Mouse (Mus musculus) neural tube, embryonic 14.5 days (tissue): ENCODE data around the gene A530016L24Rik. TPM values are rescaled to one million over a fixed set of nuclear protein-coding genes. Genes with fewer than 3 reads are reported as not detected.

ENCODE experiments used
- ATAC-seq: fragments of 200-750 bp; cut with Nextera tagmentation; 2 replicates; pipeline ENCODE4 v1.8.0; 2017; ENCODE audit warnings: low read depth, mild to moderate bottlenecking, moderate TSS enrichment, moderate library complexity
- H3K27ac ChIP-seq: fragments of 300-500 bp; sonication (generic); 2 replicates; pipeline ENCODE4 v1.5.1; 2014; ENCODE audit warnings: low read depth, mild to moderate bottlenecking, control low read depth, low read length, moderate library complexity, mixed read lengths
- H3K27me3 ChIP-seq: fragments of 300-500 bp; sonication (generic); 2 replicates; pipeline ENCODE4 v1.6.1; 2014; ENCODE audit warnings: low read length; ENCODE audit not compliant: control insufficient read depth, insufficient read depth
- H3K36me3 ChIP-seq: fragments of 300-500 bp; sonication (generic); 2 replicates; pipeline ENCODE4 v1.6.1; 2014; ENCODE audit warnings: low read length, mixed read lengths; ENCODE audit not compliant: control insufficient read depth, insufficient read depth
- H3K4me1 ChIP-seq: fragments of 300-500 bp; sonication (generic); 2 replicates; pipeline ENCODE4 v1.6.1; 2014; ENCODE audit warnings: low read length; ENCODE audit not compliant: control insufficient read depth, insufficient read depth
- H3K4me2 ChIP-seq: fragments of 300-500 bp; sonication (generic); 2 replicates; pipeline ENCODE4 v1.6.1; 2014; ENCODE audit warnings: mild to moderate bottlenecking, low read depth, low read length, control low read depth
- H3K4me3 ChIP-seq: fragments of 300-500 bp; sonication (generic); 2 replicates; pipeline ENCODE4 v1.5.1; 2014; ENCODE audit warnings: low read depth, low read length, control low read depth, mixed read lengths
- H3K9ac ChIP-seq: fragments of 300-500 bp; sonication (generic); replicated peaks from 2 replicates; pipeline ENCODE4 v1.6.1; 2014; ENCODE audit warnings: low read depth, mild to moderate bottlenecking, control low read depth, low read length, mixed read lengths
- H3K9me3 ChIP-seq: fragments of 300-500 bp; sonication (generic); 2 replicates; pipeline ENCODE4 v1.6.1; 2016; ENCODE audit warnings: low read length; ENCODE audit not compliant: control insufficient read depth
- WGBS: fragments of 180-500 bp; shearing (Covaris S2); extraction: QIAGEN DNeasy Blood & Tissue Kit; methylation state at CpG from one replicate; pipeline ENCODE4 v1.1.7; 2014; 5-methylcytosine and 5-hydroxymethylcytosine counted together
- polyA plus RNA-seq: library from polyadenylated mRNA; unstranded; fragments of >200 nt; fragmentation: Nextera tagmentation; extraction: Ambion mirVana; gene quantifications from 2 replicates; pipeline ENCODE4 v1.2.1, GENCODE M21; 2014

The A530016L24Rik gene
- polyA plus RNA-seq, 1 experiment from 2014 or later, result 0.08 TPM

DNA sequence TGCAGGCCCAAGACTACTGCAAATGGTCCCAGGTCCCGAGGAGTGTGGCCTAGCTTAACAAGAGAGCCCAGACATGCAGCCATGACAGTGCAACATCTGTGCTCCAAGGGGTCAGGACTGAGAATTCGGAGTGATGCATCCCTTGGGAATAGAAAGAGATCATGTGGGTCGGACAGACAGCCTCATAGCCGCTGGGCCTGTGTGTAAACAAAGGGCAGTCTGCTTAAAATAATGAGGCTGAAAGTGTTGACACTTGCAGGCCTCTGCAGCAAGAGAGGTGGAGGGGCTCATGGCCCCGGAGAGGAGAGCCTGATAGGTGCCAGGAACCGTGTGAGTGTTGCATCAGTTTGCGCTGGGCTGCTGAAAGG lies 21.1 kb downstream of the A530016L24Rik start:
- no peaks in the 10 kb centered on the region for H3K27me3 ChIP-seq
- H3K4me1 ChIP-seq, result peaks cover 41% of the 10 kb centered on the region
- WGBS, result 18% methylated on average over 7 of the region's 7 CpGs
- H3K9ac ChIP-seq, result peak overlapping the region; percentile 69
- H3K36me3 ChIP-seq, result no peaks in the 10 kb centered on the region
- ATAC-seq, result no peak
- peak overlapping the region; percentile 63 for H3K4me2 ChIP-seq
- H3K4me3 ChIP-seq, result peak overlapping the region; percentile 40
- no peaks in the 10 kb centered on the region for H3K9me3 ChIP-seq
- H3K27ac ChIP-seq, result peak overlapping the region; percentile 74

DNA sequence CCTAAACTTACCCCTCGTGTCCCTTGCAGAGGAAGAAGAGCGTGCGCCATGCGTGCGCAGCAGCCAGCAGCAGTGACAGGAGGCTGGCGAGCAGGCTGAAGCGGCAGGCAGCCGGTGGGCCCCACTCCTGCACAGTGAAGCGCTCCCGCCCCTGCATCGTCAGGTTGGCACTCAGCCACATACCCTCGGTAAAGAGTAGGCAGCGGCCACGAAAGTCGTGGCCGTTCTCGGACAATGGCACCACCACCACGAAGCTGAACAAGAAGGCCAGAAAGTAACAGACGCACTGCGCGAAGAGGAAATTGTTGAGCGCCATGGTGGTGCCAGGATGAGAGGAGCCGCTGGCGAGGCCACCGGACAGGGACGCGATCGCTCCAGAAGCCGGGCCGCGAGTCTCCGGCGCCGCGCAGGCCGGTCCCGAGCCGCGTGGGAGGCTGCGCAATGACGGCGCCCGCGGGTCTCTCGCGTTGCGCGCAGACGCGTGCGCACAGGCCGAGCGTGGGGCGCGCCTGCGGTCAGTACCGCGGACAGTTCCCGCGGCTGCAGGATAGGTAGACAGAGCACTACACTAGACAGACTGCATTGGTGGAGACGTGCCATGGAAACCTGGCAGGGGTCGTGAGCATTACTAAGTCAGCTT lies 21.6 kb downstream of the A530016L24Rik start:
- Histone ChIP-seq H3K27me3 (no peaks in the 10 kb centered on the region), H3K4me1 (peaks cover 41% of the 10 kb centered on the region)
- WGBS, result 1% methylated on average over 62 of the region's 62 CpGs

DNA sequence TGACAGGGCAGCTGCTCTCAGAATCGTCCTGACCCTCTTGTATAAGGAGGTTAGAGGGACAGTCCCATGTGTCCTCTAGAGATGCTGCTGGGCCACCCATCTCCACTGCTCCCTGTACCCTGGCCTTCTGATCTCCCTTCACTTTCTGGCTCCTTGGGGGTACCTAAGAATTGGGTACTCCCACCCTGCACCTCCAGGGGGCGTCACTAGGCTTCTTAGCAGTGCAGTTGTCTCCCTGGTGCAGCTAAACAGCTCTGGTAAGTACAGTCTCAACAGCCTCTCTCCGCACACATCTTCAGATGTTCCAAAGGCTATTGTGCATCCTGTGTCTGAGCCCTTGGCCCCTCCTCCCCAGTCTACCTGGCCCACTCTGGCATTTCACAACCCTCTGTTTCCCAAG lies 25.6 kb downstream of the A530016L24Rik start:
- H3K9me3 ChIP-seq, result no peaks in the 10 kb centered on the region
- H3K27ac ChIP-seq, result no peak overlapping the region
- no peak for ATAC-seq
- no peak overlapping the region for H3K4me2 ChIP-seq
- H3K36me3 ChIP-seq, result no peaks in the 10 kb centered on the region
- H3K27me3 ChIP-seq, result no peaks in the 10 kb centered on the region
- no peak overlapping the region for H3K9ac ChIP-seq
- 48% methylated on average over 3 of the region's 3 CpGs for WGBS
- peaks cover 15% of the 10 kb centered on the region for H3K4me1 ChIP-seq
- H3K4me3 ChIP-seq, result no peak overlapping the region

More for the DNA sequence above, 21.6 kb downstream of the A530016L24Rik start:
- ATAC-seq, result peak; percentile 71
- peak overlapping the region; percentile 74 for H3K27ac ChIP-seq
- no peaks in the 10 kb centered on the region for H3K36me3 ChIP-seq
- no peaks in the 10 kb centered on the region for H3K9me3 ChIP-seq
- H3K4me2 ChIP-seq, result peak overlapping the region; percentile 63
- peak overlapping the region; percentile 40 for H3K4me3 ChIP-seq
- H3K9ac ChIP-seq, result peak overlapping the region; percentile 69

DNA sequence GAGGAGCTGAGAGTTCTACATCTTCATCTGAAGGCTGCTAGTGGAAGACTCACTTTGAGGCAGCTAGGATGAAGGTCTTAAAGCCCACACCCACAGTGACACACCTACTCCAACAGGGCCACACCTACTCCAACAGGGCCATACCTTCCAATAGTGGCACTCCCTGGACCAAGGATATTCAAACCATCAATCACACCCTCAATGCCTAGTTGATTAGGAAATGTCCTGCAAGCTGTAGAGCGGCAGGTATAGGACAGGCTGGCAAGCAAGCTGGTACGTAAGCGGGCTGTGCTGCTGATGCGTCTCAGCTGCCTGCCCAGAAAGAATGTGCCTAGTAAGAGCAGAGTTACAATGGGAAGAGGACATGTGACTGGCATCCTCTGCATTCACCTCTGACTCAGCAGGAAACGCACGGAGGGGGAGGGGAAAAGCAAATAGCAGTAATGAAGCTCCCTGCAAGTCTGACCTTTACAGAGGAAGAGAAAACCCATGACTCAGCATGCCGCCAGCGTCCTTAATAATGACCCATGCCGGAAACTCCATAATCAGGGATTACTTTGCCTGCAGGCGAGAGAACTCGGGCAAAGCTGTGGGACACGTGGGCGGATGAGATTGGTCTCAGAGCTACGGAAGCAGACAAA lies 27.6 kb downstream of the A530016L24Rik start, which contains the start of gene Tmem179:
Gene Tmem179, minus strand, starts transcription at position 51 of the 641 bp plus-strand sequence.
- H3K27me3 ChIP-seq, result no peaks in the 10 kb centered on the region
- peaks cover 8% of the 10 kb centered on the region; the same call in 1 of the 2 replicates for H3K4me1 ChIP-seq
- ATAC-seq, result peak; percentile 51; the same call in 1 of the 2 replicates
- no peak within 1 kb of the TSS for H3K9ac ChIP-seq
- no peaks in the 10 kb centered on the region for H3K36me3 ChIP-seq
- H3K4me3 ChIP-seq, result no peak within 1 kb of the TSS
- no peak within 1 kb of the TSS for H3K27ac ChIP-seq
- 11% methylated on average over 14 of the region's 14 CpGs for WGBS
- no peak within 1 kb of the TSS for H3K4me2 ChIP-seq
- no peaks in the 10 kb centered on the region for H3K9me3 ChIP-seq

DNA sequence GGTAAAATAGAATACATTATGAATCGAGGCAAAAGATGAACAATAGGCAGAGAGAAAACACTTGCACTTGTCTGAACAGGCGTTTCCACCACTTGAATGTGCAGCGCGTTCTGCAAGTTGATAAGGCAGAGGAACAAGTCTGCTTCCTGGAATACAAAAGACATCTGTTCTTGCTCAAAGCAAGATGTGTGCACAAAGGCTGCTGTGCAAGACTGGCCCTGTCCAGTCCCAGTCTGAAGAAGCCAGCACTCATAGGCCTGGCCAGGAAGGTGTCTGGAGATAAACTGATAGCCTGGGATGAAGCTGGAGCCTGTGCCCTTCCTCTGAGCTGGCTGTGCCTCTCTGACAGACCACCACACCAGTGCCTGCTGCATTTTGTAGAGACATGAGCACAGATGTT lies 28.9 kb downstream of the A530016L24Rik start:
- H3K9ac ChIP-seq, result no peak overlapping the region
- H3K27me3 ChIP-seq, result no peaks in the 10 kb centered on the region
- no peak overlapping the region for H3K27ac ChIP-seq
- no peaks in the 10 kb centered on the region for H3K36me3 ChIP-seq
- no peak for ATAC-seq
- no peak overlapping the region for H3K4me3 ChIP-seq
- H3K4me1 ChIP-seq, result peaks cover 6% of the 10 kb centered on the region; the same call in 1 of the 2 replicates
- no peak overlapping the region for H3K4me2 ChIP-seq
- H3K9me3 ChIP-seq, result no peaks in the 10 kb centered on the region
- WGBS, result 37% methylated on average over 4 of the region's 4 CpGs

DNA sequence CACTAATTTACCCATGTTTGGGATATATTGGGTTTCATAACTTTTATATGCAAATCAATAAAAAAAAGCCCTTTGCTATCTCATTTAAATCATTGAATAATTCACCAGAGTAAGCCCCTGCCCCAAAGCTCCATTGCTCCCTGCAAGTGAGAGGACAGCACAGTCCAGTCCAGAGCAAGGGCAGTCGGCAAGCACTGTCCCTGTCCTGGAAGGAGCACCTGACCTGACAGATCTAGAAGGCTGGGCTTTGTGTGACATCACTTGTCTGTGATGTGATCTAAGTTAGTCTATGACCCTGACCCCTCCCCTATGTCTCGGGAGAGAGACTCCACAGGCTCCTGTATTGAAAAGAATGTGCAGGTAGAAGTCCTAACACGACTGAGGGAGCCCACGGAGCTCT lies 44.5 kb downstream of the A530016L24Rik start:
- ATAC-seq, result no peak
- Histone ChIP-seq H3K4me2 (no peak overlapping the region), H3K36me3 (no peaks in the 10 kb centered on the region), H3K27me3 (no peaks in the 10 kb centered on the region), H3K9ac (no peak overlapping the region), H3K4me3 (no peak overlapping the region), H3K27ac (no peak overlapping the region), H3K4me1 (no peaks in the 10 kb centered on the region), H3K9me3 (no peaks in the 10 kb centered on the region)
- 67% methylated on average over 4 of the region's 4 CpGs for WGBS

DNA sequence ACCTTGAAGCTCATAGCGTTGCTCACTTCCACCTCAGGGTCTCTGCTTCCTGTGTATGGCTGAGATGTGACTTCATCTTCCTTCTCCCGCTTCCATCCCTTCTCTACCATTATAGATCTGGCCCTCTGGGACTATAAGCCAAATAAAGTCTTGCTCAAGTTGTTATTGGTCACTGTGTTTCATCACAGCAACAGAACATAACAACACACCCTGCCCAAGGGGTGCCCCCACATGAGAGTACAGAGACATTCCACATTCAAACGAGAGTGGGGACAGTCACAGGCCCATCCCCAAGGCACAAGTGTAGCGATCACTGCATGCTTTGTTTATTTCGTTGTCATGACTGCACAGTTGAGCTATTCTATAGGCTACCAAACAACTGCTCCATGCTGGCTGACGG lies 48.0 kb downstream of the A530016L24Rik start:
- H3K9me3 ChIP-seq, result no peaks in the 10 kb centered on the region
- 76% methylated on average over 6 of the region's 6 CpGs for WGBS
- H3K4me2 ChIP-seq, result no peak overlapping the region
- no peak overlapping the region for H3K27ac ChIP-seq
- H3K27me3 ChIP-seq, result no peaks in the 10 kb centered on the region
- ATAC-seq, result no peak
- H3K36me3 ChIP-seq, result no peaks in the 10 kb centered on the region
- peaks cover 9% of the 10 kb centered on the region; the same call in 1 of the 2 replicates for H3K4me1 ChIP-seq
- H3K4me3 ChIP-seq, result no peak overlapping the region
- no peak overlapping the region for H3K9ac ChIP-seq

DNA sequence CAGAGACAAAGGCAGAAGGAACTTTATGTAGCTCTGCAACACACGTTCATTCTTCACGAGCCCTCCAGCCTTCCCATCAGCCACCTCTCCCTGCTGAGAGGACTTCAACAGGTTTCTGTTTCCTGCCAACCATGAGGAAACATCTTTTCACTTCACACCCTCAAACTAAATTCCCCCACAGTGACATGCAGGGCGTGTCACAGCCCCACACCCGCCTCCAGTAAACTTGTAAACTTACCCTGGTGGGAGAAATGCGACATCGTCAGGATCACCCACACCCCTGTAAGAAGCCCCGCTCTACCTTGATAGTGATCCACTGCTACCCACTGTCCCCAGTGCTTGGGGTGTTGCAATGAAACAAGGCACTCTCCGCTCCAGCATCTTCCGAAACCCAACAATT lies 49.1 kb downstream of the A530016L24Rik start:
- H3K27ac ChIP-seq, result no peak overlapping the region
- peaks cover 15% of the 10 kb centered on the region for H3K4me1 ChIP-seq

DNA sequence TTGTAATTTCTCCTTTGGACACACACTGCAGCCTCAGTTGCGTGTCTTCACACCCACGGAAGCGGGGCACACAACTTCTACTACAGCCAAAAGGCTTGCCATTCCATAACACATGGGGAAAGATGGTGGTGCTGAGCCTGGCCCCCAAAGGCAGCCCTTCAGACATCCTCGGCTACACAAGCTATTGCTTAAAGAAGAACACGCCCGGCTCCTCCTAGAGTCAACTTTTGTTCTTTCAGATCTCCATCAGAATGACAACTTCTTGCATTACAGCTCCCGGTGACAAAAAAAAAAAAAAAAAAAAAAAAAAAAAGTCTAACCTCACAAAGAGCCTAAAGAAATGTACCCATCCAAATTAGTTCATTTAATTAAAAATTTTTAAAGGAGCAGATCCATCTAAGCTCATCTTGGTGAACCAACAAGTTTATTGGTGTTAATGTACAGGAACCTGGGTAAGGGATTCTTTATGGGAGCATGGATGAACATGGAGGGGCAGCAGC lies 50.3 kb downstream of the A530016L24Rik start:
- H3K36me3 ChIP-seq, result no peaks in the 10 kb centered on the region
- no peak overlapping the region for H3K27ac ChIP-seq
- no peaks in the 10 kb centered on the region for H3K9me3 ChIP-seq
- H3K9ac ChIP-seq, result no peak overlapping the region
- H3K27me3 ChIP-seq, result no peaks in the 10 kb centered on the region
- WGBS, result 91% methylated on average over 7 of the region's 7 CpGs
- no peak overlapping the region for H3K4me2 ChIP-seq
- peaks cover 15% of the 10 kb centered on the region for H3K4me1 ChIP-seq
- ATAC-seq, result no peak
- H3K4me3 ChIP-seq, result no peak overlapping the region

More for the DNA sequence above, 49.1 kb downstream of the A530016L24Rik start:
- Histone ChIP-seq H3K9me3 (no peaks in the 10 kb centered on the region), H3K4me2 (no peak overlapping the region), H3K36me3 (no peaks in the 10 kb centered on the region), H3K4me3 (no peak overlapping the region), H3K27me3 (no peaks in the 10 kb centered on the region), H3K9ac (no peak overlapping the region)
- no peak for ATAC-seq
- WGBS, result 89% methylated on average over 9 of the region's 9 CpGs
